Mouse (Mus musculus) gastrocnemius, adult 18-20 months (tissue): ENCODE data around the gene Msrb3. TPM values are rescaled to one million over a fixed set of nuclear protein-coding genes. Genes with fewer than 3 reads are reported as not detected.

ENCODE experiments used
- DNase-seq: peaks from one replicate; pipeline ENCODE4 v3.0.0; 2021; ENCODE audit warnings: low spot score
- total RNA-seq, 2 experiments: library from RNA; stranded (reverse); gene quantifications; 2 replicates each; pipeline ENCODE4 v1.2.3; 2021

The Msrb3 gene
- total RNA-seq, 2 experiments from 2014 or later, result 120 to 127 TPM

DNA sequence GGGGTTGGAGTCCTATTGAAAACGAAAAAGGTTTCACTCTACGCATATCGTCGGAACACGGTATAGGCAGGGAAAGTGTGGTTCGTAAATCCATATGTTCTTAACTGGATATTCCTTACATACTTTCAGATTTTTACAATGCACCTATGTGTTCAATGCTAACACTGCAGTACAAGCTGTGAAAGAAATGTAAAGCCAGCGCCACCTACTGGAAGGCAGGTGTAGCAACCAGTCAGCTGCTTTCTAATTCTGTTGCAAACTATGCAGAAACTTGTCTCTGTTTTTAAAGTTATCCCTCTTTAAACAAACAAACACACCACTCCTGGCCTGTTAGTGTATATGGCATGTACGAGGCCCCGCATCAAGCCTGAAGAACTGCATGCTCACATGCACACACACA, 34.5 kb downstream of the Msrb3 start:
- peak; percentile 67 for DNase-seq

GRCm38 (mm10) chr10:120861674-120862073, 37.2 kb downstream of the Msrb3 start:
- DNase-seq, result no peak

DNA sequence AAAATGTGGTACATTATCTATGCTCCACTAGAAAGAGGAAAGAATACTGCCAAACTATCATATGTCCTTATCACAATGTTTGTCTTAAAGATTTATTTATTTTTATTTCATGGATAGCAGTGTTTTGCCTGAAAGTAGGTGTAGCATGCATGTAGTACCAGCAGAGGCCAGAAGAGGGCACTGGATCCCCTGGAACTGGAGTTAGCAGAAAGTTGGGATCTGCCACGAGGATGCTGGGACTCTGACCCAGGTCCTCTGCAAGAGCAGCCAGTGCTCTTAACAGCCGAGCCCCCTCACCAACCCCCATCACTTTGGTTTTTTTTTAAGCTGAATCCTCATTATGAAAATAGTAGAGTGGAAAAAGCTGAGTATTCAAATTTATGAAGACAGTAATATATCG, 37.7 kb downstream of the Msrb3 start:
- no peak for DNase-seq

- no peak for DNase-seq
These were observed 41.3 kb downstream of the Msrb3 start for GRCm38 (mm10) chr10:120857531-120858001.

DNA sequence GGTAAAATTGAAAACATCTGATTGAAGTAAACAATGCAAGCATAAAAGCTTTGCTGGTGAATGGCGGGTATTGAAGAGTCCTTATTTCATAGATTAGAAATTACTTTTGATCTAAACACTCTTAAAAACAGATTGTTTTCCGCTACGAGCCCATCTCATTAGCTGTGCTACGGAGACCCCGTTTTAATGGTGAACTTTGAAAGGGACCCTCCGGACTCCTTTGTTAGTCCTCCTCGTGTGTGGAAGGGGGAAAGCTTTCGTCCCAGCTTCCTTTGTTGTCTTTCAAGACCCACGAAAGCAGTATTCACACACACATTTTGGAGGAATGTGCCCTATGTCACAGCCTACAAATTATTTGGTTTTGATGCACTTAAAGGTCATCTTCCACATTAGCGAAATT, 44.6 kb downstream of the Msrb3 start:
- DNase-seq, result no peak

DNA sequence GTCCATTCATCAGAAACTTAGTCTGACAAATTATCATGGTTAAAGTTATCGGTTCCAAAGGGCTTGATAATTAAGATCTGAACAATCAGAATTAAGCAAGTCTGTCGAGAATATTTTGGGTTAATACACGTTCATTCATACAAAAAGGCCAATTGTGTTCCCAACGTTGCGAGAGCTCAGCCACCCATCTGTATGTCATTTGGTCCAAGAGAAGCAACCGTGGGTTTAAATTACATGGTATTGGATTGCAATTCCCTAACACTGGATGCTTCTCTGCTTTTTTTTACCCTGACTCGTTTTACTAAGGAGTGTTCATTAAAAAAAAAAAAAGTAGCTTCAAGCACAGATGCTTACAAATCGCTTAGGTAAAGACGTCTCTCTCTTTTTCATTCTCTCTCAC, 45.1 kb downstream of the Msrb3 start:
- no peak for DNase-seq

DNA sequence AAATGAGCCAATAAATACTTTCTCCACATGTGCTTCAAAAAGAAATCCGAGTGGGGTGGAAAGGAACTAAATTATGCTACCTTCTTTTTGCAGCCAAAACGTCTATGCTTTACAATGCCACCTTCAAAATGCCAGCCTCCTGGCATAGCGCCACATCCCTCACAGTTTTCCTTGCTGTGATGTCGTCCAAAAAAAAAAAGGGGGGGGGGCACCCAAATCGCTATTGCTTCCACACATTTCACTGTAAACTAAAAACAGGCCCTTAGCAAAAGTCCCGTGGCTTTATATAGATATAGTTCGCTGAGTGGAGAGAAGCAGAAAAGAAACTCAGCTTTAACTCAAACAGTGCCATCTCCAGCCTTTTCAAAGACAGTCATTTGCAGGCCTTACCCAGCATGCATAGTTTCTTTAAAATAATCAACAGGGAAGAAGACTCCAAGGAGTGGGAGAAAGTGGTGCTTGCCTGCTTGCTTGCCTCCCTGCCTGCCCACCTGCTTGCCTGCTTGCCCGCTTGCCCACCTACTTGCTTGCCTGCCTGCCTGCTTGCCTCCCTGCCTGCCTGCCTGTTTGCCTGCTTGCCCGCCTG, 47.6 kb downstream of the Msrb3 start:
- no peak for DNase-seq

DNA sequence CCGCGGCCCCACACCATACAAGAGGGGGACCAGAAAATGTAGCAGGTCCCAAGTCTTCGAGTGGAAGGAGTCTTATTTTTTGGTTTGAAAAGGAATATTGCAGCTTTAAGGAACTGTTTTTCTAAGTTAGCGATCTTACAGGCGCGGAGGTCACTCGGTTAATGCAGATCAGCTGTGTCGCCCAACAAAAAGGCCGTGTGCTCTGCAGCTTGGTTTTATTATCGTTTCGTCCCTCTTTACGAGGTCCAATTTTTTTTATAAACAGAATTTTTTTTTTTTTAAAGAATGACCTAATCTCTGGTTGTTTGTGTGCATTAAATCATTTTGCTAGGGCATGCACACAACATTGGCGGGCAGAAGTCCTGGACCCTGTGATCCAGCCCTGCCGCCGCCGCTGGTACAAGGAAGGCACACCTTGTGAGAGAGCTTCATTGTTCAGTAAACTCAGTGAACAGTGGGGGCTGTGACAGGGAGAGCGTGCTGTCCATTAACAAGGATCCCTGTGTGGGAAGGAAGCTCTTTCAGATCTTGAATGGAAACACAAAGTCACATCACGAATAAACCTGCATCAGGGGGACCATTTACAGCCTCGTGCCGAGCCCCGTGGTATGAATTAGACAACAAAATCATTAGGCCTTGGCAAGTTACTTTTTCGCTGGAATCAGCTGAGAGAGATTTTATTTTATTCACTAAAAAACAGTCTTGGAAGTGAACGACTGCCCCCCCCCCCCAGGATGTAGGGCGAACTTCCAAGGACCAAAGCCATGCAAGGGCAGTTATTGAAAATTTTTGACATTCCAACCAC, 48.3 kb downstream of the Msrb3 start:
- DNase-seq, result no peak

GRCm38 (mm10) chr10:120848677-120849076, 50.2 kb downstream of the Msrb3 start:
- no peak for DNase-seq

- DNase-seq, result no peak
These were observed 51.1 kb downstream of the Msrb3 start for GRCm38 (mm10) chr10:120847785-120848184.

DNA sequence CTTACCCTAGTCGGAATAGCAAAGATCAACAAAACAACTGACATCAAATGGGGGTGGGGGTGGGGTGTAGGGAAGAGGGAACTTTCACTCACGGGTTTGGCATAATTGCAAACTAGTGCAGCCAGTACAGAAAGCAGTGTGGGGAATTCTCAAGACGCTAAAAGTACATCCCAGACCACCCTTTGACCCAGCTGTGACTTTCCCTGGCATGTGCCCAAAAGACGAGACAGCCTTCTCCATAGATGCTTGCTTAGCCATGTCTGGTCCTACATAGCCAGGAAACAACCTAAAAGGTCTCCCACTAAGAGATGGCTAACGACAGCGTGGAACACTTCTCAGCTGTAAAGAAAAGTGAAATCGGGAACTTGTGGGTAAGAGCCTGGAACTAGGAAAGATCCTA, 58.9 kb downstream of the Msrb3 start:
- DNase-seq, result no peak

DNA sequence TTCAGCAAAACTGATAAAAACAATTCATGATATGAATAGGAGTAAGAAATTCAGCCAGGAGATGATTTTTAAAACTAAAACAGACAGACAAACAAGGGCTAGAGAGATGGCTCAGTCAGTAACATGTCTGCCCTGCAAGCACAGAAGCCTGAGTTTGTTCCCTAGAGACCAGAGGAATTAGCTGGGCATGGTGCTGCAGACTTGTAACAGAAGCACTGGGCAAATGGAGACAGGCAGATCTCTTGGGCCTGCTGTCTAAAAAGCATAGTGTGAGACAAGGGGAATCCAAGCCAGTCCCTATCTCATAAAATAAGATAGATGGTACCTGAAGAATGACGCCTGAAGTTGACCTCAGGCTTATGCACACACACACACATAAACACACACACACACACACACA, 64.4 kb downstream of the Msrb3 start:
- no peak for DNase-seq

- DNase-seq, result no peak
These were observed 65.1 kb downstream of the Msrb3 start for GRCm38 (mm10) chr10:120833836-120834235.

DNA sequence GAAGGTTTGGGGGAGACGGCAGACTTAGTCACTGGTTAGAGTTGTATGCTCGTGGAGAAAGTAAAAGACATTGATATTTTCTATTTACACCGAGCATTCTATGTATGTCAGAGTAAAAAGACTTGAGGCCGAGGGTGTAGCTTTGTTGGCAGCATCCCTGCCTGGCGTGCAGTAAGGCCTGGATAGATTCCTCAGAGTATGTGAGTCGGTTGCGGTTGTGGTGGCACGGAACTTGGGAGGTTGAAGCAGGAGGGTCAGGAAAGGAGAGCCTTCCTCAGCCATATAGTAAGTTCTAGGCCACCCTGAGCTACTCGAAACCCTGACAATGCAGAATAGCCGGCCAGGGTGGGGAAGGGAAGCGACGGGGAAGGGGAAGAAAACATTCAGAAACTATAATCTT, 71.1 kb downstream of the Msrb3 start:
- no peak for DNase-seq

DNA sequence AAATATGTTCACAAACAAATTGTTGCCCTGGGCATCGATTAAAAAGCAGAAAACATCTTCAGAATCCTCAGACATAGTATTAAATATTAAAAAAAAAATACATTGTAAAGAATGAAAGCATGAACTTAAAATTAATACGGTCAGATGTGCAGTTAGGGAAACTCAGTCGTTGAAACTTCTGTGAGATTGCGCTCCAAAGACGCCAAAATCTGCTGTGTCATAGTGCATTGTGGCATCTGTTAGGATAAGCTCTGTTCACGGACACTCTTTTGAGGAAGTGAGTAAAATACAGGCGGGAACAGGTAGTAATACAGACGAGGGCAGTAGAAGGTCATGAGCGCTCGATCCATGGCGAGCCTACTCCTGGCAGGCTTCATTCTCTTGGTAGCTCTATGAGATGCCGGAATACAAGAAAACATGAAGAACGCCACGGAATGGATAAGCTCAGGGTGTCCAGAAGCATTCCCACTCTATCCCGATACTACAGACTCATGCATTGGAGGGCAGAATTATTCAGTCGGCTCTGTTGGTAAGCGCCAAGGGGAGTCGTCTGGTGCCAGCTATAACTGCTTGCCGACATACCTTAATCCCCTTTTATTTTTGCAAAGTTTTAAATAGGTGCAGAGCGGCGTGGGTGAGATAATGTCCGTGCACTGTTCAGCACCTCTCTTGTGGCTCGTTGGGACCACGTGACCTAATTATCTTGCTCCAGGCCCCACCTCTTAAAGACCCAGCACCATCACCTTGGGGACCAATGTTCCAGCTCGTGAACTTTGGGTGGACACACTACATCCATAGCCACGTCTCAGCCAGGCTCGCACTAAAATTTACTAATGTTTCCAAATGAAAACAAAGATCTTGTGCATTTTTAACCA, 71.9 kb downstream of the Msrb3 start:
- DNase-seq, result no peak

DNA sequence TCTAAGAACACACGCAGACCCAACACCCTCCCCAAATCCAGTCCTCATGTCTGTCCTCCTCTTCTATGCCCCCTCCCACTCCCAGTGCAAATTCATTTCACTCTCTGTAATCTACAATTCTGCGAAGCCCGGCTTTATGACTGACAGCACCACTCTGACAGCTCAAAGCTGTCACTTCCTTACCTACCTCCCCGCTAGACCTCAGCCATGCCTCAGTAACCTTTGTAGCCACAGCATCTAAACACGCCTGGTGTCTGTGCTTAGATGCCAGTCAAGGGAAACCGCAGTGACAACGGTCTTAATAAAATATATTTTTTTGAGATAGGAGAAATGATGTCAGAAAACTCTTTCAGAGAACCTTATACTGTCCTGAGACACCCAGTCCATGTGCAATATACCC, 72.5 kb downstream of the Msrb3 start:
- DNase-seq, result no peak

GRCm38 (mm10) chr10:120825594-120825993, 73.3 kb downstream of the Msrb3 start:
- no peak for DNase-seq

DNA sequence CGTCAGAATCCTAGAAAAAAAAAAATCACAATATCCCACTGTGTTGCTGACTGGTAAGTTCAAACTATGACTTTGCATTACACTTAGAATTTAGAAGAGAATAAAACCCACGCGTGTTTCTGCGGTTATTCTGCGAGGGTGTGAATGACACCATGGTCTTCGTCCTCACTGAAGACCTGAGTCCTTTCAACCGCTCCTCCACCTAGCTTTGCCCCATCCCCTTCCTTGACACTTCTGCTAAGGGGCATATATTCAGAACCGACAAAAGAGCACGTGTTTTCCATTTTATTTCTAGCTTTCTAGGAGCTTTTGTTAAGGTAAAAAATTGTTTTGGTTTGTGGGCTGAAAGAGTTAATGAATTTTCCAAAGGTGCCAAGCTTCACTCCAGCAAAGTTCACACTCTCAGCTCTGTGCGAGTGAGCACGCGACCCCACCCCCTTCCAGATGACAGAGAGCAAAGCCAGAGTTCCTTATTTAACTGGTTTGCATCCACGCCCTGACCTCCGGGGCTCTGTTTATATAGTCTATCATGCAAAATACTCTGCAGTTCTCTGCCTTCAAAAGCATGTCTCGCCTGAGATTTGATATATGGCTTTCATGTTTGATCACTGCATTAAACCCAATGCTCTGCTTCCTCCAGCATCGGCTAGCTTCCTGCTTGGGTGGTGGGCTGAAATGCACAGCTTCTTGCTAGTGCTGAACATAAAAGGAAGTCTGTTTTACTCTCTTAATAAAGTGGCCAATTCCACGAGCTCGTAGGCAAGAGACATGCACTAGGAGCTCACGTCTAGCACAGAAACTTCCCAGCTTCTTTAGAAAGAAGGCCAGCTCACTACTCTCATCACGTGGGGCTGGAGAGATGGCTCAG, 77.2 kb downstream of the Msrb3 start:
- no peak for DNase-seq

- no peak for DNase-seq
These were observed 78.1 kb downstream of the Msrb3 start for GRCm38 (mm10) chr10:120820781-120821300.

DNA sequence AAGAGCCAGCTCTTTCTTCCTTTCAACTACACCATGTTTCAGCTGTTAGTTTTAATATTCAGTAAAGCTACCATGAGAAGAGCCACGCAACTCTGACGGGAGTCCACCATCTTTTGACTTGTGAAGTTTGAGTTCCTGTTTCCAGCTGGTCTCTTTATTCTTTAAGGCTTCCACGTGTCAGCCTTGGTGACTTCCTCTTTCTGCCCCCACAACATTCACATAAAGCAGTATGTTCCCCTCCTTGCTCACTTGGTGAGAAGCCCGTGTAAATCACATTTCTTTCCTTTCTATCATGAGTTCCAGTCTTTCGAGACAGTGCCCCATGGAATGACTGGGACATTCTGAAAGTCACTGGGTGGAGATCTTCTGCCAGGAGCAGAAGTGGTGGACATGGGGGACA, 83.6 kb downstream of the Msrb3 start:
- no peak for DNase-seq
